Mouse (Mus musculus) megakaryocyte, embryonic 14.5 days (primary cell): ENCODE data around the gene Gzmn. TPM values are rescaled to one million over a fixed set of nuclear protein-coding genes. Genes with fewer than 3 reads are reported as not detected.
"Not testable (repeated sequence)": the region's sequence is repeated elsewhere in the genome, so short reads cannot be mapped to it uniquely, and the experiment has no call there.

Experiments
- H3K27me3 ChIP-seq: replicated peaks from 2 replicates; pipeline ENCODE3; 2012; ENCODE audit warnings: inconsistent platforms
- H3K36me3 ChIP-seq: replicated peaks from 2 replicates; pipeline ENCODE3; 2012; ENCODE audit warnings: low read length, inconsistent platforms, mixed read lengths
- H3K4me1 ChIP-seq: 2 replicates; pipeline ENCODE4 v1.6.1; 2012; ENCODE audit warnings: inconsistent platforms
- H3K4me3 ChIP-seq: replicated peaks from 2 replicates; pipeline ENCODE3; 2012; ENCODE audit warnings: moderate library complexity, mild to moderate bottlenecking, inconsistent platforms
- H3K9me3 ChIP-seq: 2 replicates; pipeline ENCODE4 v1.6.1; 2012; ENCODE audit warnings: inconsistent platforms
- FLI1 ChIP-seq: IDR thresholded peaks from 2 replicates; pipeline ENCODE4 v1.6.1; 2012; ENCODE audit warnings: low read length, inconsistent platforms, mixed read lengths
- GATA1 ChIP-seq: IDR thresholded peaks from 3 replicates; pipeline ENCODE4 v1.6.1; 2012; ENCODE audit warnings: mixed read lengths, low read length, inconsistent platforms, borderline replicate concordance
- polyA plus RNA-seq: library from polyadenylated mRNA; stranded (reverse); fragments of >175 nt; gene quantifications from 2 replicates; pipeline ENCODE4 v1.2.3, GENCODE M21; 2012; ENCODE audit warnings: low replicate concordance; ENCODE audit not compliant: insufficient read depth

The Gzmn gene
- polyA plus RNA-seq, 1 experiment: not detected

DNA sequence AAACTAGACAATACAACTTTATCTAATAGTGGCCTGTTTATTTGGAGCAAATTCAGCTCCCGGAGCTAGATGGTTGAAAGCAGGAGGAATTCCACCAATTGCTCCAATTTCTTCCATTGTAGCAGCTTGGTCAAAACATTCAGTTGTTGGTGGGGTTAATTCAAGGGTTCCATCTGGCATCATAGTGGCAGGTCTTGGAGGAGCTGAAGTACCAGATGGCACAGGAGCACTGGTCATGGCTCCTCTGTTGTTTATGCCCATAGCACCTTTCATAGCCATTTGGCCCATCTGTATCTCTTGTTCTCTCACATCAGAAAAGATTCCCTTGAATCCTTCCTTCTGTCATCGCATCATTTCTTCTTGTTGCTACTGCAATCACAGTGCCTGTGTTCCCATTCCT is 12.3 kb downstream of the Gzmn start:
- Histone ChIP-seq H3K4me3 (no peak overlapping the region), H3K4me1 (no peaks in the 10 kb centered on the region), H3K9me3 (no peaks in the 10 kb centered on the region), H3K27me3 (no peaks in the 10 kb centered on the region), H3K36me3 (no peaks in the 10 kb centered on the region)
- TF ChIP-seq GATA1: no peak
- TF ChIP-seq FLI1: no peak

DNA sequence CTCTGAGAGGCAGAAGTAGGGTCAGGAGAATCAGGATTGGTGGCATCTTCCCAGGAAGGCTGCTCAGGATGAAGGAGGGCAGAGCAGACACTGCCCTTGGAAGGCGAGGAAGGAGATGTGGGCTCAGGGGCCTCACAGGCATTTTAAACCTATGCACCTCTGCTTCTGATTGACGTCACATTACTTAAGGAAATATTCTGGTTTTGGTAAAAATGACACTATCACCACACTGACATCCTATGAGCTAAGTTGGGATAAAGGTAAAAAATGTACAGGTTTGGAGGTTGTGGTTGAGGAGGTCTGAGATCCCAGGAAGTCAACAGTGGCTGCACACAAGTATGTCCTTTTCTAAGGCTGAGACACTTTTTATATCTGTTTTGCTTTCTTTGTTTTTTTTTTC is 14.9 kb downstream of the Gzmn start, which contains the start of gene Gzmg:
TSS of gene Gzmg (minus strand) at position 101 of the 400 bp plus-strand sequence.
- H3K36me3 ChIP-seq, H3K4me3 ChIP-seq, H3K27me3 ChIP-seq, H3K4me1 ChIP-seq, H3K9me3 ChIP-seq: not testable (repeated sequence)

DNA sequence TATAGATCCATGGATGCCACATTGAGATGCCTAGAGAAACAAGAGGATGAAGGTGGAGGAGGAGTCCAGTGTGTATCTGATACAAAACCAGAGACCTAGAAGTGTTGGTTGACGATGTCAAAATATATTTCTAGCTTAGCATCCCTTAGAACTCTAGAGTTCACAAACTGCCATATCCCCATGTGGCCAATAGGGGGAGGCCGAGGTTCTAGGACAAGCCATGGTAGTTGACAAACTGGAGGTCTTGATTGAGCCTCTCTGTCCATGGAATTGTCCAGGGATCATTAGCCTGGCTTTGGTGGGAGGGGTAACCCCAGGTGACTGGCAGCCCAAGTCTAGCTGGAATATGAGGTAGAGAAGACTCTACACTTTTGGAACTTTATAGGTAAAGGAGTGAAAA is 19.1 kb downstream of the Gzmn start:
- no peaks in the 10 kb centered on the region for H3K36me3 ChIP-seq
- H3K27me3 ChIP-seq: no peaks in the 10 kb centered on the region
- no peaks in the 10 kb centered on the region for H3K9me3 ChIP-seq
- H3K4me1 ChIP-seq: no peaks in the 10 kb centered on the region
- TF ChIP-seq FLI1 (no peak), GATA1 (no peak)
- no peak overlapping the region for H3K4me3 ChIP-seq

DNA sequence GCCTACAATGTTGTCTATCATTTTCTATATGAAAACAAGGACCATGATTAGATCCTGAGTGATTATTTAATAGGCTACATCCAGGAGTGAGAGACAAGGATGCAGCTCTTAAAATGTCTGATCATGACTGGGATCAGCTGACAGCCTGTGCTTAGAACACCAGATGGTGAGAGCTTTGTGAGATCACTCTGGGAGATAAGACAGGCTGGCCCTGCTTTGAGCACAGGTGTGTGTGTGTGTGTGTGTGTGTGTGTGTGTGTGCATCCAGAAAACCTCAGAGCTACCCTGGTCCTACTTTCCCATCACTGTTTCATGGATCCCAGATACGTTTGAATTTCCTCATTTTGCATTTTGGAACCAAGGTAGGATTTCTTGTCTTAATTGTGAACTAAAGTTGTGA is 40.7 kb downstream of the Gzmn start:
- not testable (repeated sequence) for H3K4me3 ChIP-seq, H3K36me3 ChIP-seq, H3K9me3 ChIP-seq, H3K4me1 ChIP-seq, H3K27me3 ChIP-seq

DNA sequence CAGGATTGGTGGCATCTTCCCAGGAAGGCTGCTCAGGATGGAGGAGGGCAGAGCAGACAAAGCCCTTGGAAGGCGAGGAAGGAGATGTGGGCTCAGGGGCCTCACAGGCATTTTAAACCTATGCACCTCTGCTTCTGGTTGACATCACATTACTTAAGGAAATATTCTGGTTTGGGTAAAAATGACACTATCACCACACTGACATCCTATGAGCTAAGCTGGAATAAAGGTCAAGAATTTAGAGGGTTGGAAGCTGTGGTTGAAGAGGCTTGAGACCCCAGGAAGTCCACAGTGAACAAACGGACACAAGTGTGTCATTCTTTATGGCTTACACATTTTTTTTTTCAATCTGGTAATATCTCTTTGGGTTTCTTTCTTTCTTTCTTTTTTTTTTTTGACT is 41.9 kb downstream of the Gzmn start, which contains the start of gene Gzmd:
TSS of gene Gzmd (minus strand) at position 101 of the 400 bp plus-strand sequence.
- H3K4me1 ChIP-seq, H3K27me3 ChIP-seq, H3K9me3 ChIP-seq, H3K36me3 ChIP-seq, H3K4me3 ChIP-seq: not testable (repeated sequence)

- Histone ChIP-seq H3K27me3 (no peaks in the 10 kb centered on the region), H3K36me3 (no peaks in the 10 kb centered on the region), H3K4me1 (no peaks in the 10 kb centered on the region), H3K9me3 (no peaks in the 10 kb centered on the region), H3K4me3 (no peak overlapping the region)
- TF ChIP-seq GATA1: no peak
- no peak for TF ChIP-seq FLI1
Measured at GRCm38 (mm10) chr14:56128341-56128740, 46.1 kb downstream of the Gzmn start.

- no peaks in the 10 kb centered on the region for H3K9me3 ChIP-seq
- no peaks in the 10 kb centered on the region for H3K36me3 ChIP-seq
- H3K4me1 ChIP-seq: no peaks in the 10 kb centered on the region
- TF ChIP-seq GATA1: no peak
- TF ChIP-seq FLI1: no peak
- H3K27me3 ChIP-seq: peaks cover 2% of the 10 kb centered on the region
- no peak overlapping the region for H3K4me3 ChIP-seq
Measured at GRCm38 (mm10) chr14:56123516-56123915, 50.9 kb downstream of the Gzmn start.

DNA sequence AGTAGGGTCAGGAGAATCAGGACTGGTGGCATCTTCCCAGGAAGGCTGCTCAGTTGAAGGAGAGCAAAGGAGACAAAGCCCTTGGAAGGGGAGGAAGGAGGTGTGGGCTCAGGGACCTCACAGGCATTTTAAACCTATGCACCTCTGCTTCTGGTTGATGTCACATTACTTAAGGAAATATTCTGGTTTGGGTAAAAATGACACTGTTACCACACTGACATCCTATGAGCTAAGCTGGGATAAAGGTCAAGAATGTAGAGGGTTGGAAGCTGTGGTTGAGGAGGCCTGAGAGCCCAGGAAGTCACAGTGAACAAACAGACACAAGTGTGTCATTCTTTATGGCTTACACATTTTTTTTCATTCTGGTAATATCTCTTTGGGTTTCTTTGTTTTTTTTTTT is 53.9 kb downstream of the Gzmn start, which contains the start of gene Gzme:
TSS of gene Gzme (minus strand) at position 101 of the 400 bp plus-strand sequence.
- no peaks in the 10 kb centered on the region for H3K36me3 ChIP-seq
- no peak for TF ChIP-seq FLI1
- TF ChIP-seq GATA1: no peak
- H3K4me1 ChIP-seq: no peaks in the 10 kb centered on the region
- H3K4me3 ChIP-seq: no peak within 1 kb of the TSS
- H3K27me3 ChIP-seq: peaks cover 2% of the 10 kb centered on the region
- no peaks in the 10 kb centered on the region for H3K9me3 ChIP-seq

Other genes starting within 250 kb of the Gzmn start
- 0.87 TPM in 1 of 2 replicates, not detected in the other for gene Cma1, start 229.9 kb downstream of the Gzmn start, polyA plus RNA-seq
- gene Cma2, start 223.6 kb downstream of the Gzmn start, polyA plus RNA-seq: not detected in 2 replicates
- gene Mcpt1, start 156.6 kb downstream of the Gzmn start, polyA plus RNA-seq: not detected in 2 replicates
- not detected in 2 replicates for gene Mcpt9, start 144.1 kb downstream of the Gzmn start, polyA plus RNA-seq
- not detected in 2 replicates for gene Mcpt2, start 132.6 kb downstream of the Gzmn start, polyA plus RNA-seq
- gene Mcpt4, start 112.3 kb downstream of the Gzmn start, polyA plus RNA-seq: not detected in 2 replicates
- gene Mcpt8, start 89.3 kb downstream of the Gzmn start, polyA plus RNA-seq: 2.0 TPM in 1 of 2 replicates, not detected in the other
- 41.8 TPM in 1 of 2 replicates, not detected in the other for gene Ctsg, start 72.0 kb downstream of the Gzmn start, polyA plus RNA-seq
- not detected in 2 replicates for gene Gzme, start 54.0 kb downstream of the Gzmn start, polyA plus RNA-seq
- gene Gzmd, start 42.0 kb downstream of the Gzmn start, polyA plus RNA-seq: not detected in 2 replicates
- gene Gzmg, start 15.0 kb downstream of the Gzmn start, polyA plus RNA-seq: not detected in 2 replicates
- not detected in 2 replicates for gene Gzmf, start 36.8 kb upstream of the Gzmn start, polyA plus RNA-seq
- 0.38 TPM in 1 of 2 replicates, not detected in the other for gene Gzmc, start 60.1 kb upstream of the Gzmn start, polyA plus RNA-seq
- gene Gzmb, start 87.7 kb upstream of the Gzmn start, polyA plus RNA-seq: 0.65 TPM in 1 of 2 replicates, not detected in the other
- gene Atp12a, start 190.5 kb upstream of the Gzmn start, polyA plus RNA-seq: not detected in 2 replicates
- not detected in 2 replicates for gene Rnf17, start 228.0 kb upstream of the Gzmn start, polyA plus RNA-seq